Mouse (Mus musculus) heart, adult 11 months (tissue): ENCODE data around the gene Plxdc1.

ENCODE experiments used
- DNase-seq: peaks from one replicate; pipeline ENCODE4 v3.0.0; 2022

Gene Plxdc1

GRCm38 (mm10) chr11:97985727-97986677 is at the start of gene Plxdc1:
TSS of gene Plxdc1 (minus strand) at chr11:97986444.
- DNase-seq = peak; percentile 95

GRCm38 (mm10) chr11:98035977-98036377 is 49.7 kb upstream of the Plxdc1 start:
- peak; percentile 95 for DNase-seq

- DNase-seq = no peak
Measured at GRCm38 (mm10) chr11:98034840-98035239, 48.6 kb upstream of the Plxdc1 start.

DNA sequence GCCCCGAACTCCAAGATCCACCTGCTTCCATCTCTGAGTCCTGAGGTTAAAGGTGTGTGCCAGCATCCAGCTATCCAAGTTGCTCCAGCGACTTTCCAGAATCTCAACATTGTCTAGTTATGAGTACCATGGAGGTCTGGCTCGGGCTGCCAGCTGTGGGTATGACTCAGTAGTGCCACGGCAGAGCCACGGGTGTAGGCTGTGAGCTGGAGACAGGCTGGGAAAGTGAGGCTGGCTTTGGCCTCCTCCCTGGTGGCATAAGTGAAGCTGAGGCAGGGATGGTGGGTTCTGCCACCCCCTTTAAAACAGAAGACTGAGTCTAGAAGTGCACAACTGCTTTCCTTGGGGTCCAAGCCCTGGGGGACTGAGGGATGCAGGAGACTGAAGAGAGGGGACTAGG is 47.8 kb upstream of the Plxdc1 start:
- DNase-seq = no peak

DNA sequence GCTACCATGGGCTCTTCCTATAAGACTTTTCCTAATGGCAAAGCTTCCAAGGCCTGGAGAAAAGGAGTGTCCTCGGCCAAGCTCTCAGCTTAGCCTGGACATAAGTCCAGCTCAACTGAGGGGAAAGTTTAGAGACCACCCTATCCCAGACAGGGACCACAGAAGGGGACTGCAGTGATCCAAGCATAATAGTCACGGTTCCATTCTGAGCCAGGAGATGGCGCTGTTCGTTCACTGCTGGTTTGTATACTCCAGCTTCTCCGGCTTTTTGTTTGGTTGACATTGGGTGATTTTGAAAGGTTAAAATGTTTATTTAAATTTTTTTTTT is 45.2 kb upstream of the Plxdc1 start:
- no peak for DNase-seq

GRCm38 (mm10) chr11:98030701-98031442 is 44.6 kb upstream of the Plxdc1 start:
- no peak for DNase-seq

GRCm38 (mm10) chr11:98027785-98028184 is 41.5 kb upstream of the Plxdc1 start:
- no peak for DNase-seq

GRCm38 (mm10) chr11:98027297-98027688 is 41.0 kb upstream of the Plxdc1 start:
- DNase-seq = no peak

GRCm38 (mm10) chr11:98026570-98027296 is 40.5 kb upstream of the Plxdc1 start, which contains the start of gene Rpl19:
TSS of gene Rpl19 (plus strand) at chr11:98026710.
- DNase-seq = peak; percentile 99

- no peak for DNase-seq
Measured at GRCm38 (mm10) chr11:98026248-98026569, 40.0 kb upstream of the Plxdc1 start.

DNA sequence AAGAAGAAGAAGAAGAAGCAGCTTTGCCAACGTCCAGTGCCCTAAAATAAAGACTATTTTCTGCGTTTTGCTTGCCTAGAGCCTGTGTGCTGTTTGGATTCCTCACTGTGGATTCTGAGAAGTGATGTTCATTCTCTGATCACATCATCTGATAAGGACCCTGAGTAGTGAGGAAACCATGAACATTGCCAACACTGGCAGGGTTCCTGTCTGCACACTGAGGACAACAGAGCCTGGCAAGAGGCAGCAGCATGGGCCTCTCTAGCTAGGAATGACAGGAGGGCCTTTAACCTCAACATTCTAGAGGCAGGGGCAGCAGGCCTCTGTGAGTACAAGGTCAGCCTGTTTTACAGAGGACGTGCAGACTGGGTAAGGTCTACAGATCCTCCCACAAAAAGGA is 38.3 kb upstream of the Plxdc1 start:
- DNase-seq = no peak

DNA sequence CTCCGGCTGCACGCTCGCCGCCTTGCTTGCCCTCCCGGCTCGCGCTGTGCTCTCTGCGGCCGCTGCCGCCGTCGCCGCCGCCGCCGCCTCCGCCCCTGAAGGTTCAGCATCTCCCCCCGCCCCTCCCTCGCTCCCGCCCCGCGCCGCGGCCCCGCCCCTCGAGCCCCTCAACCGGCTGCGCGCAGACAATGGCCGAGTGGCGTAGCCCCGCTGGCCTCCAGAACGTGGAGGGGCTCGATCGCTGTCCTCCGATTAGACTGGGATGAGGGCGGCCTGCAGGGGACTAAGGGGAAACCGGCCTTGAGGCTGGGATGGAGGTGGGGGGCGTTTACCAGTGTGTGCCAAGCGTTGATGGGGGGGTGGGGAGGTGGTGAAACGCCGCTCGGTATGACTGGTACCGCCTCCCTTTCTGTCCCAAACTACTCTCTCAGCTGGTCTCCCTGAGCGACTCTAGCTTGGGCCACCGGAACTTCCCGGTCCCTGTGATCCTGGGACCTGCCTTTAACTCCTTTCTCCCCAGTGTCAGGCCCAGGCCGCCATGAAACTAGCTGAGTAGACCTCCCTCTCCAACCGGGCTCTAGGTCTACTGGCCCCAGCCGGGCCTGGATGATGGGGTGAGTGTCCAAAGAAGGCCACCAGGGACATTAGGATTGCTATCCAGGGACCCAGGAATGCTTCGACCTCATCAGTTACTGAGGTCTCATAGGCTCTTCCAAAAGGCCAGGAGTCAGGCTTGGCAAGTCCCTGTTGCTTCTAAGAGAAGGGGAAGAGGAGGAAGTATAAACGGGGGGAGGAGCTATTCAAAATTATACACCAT is 36.5 kb upstream of the Plxdc1 start, which contains the start of gene Cacnb1:
Gene Cacnb1, minus strand, starts transcription at position 480 of the 817 bp plus-strand sequence.
- DNase-seq = peak; percentile 98

- no peak for DNase-seq
Measured at GRCm38 (mm10) chr11:98022253-98022554, 36.0 kb upstream of the Plxdc1 start.

DNA sequence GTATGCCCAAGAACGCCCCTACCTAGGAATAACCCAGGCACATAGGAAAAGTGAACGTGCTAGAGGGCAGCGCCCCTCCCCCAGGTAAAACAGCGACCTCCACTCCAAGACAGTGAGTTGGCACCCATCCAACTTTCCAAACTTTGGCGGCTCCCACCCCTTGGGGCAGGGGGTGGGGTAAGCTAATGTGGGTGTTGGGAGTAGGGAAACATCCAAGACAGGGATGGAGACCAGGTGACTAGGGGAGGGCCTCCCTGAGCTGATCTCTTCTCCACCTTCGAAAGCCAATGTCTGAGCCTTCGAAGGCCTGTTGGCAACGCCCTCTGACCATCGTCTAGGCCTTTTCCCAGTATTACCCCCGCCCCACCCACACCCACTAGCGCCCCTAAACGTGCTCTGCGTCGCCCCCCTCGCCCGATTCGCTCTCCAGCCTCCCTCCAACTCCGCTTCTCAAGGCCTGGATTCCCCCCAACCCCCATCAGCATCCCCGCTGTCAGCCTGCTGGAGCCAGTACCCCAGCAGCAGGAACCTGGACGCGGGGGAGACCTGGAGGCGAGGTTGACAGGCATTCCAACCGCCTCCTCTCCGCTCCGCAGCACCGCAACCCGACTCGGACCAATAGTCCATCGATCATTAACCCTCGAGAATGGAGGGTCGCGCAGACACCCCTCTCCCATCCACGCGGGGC is 35.5 kb upstream of the Plxdc1 start:
- peak; percentile 95 for DNase-seq

GRCm38 (mm10) chr11:98021118-98021517 is 34.9 kb upstream of the Plxdc1 start:
- DNase-seq = no peak

GRCm38 (mm10) chr11:98020710-98021109 is 34.5 kb upstream of the Plxdc1 start:
- no peak for DNase-seq

DNA sequence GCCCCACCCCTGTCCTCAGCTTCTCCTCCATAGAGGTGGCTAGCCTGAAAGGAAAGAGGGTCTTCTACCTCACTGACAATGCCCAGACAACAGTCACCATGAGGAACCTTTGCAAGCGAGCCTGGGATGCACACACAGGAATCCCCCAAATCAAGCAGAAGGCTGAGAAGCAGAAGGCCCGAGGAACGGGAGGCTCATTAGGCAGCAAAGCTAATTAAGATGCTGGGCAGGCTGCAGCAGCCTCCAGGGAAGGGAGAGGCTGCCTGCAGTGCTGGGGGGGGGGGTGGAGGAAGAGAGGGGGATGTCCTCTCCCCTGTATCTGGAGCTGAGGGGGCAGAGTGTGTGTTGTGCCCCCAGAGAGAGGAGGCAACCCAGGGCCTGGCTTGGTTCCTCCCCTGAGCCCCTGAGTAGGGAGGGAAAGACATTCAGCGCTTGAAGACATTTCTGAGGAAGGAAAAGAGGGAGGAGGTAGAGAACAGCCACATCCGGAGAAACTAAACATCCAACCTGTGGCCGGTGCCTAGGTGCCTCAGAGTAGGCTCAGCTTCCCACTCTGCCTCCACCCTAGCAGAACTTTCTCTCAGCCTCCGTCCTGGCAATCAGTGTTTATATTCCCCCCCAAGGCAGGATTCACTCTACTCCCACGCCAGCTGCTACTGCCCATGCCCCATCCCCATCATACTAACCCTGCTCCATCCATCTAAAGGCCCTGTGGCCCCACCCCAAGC is 33.8 kb upstream of the Plxdc1 start:
- no peak for DNase-seq

DNA sequence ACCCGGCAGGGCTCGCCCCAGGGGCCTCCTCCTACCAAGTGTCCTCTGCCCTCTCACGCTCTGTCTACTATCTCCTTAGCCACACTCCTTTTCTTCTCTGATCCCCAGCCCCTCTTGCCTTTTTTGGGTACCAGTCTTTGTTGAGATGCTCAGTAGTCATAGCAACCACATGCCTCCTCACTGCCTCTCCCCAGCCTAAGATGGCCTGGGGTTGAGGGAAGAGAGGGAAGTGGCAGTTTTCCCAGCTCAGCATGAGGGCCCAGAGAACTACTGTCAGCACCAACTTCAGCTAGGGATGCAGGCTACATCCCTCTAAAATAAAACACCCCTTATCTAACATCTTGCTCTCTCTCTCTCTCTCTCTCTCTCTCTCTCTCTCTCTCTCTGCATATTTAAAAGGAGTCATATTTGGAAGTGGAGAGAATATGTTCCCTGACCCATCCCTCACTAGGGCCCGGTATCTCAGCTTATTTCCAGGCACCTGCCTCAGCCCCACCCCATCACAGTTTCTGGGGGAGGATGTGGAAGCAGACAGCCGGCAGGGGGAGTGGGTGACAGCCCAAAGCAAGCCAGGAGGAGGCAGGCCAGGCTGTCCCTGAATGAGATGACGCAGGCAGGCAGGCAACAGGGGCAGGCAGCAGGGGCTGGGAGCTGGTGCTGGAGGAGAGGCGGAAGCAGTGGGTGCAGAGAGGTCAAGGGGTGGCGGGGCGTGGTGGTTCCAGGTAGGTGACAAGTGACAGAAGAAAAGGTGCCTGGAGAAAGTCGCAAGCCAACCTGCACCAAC is 32.8 kb upstream of the Plxdc1 start:
- peak; percentile 92 for DNase-seq

- DNase-seq = no peak
Measured at GRCm38 (mm10) chr11:98018222-98018621, 32.0 kb upstream of the Plxdc1 start.

DNA sequence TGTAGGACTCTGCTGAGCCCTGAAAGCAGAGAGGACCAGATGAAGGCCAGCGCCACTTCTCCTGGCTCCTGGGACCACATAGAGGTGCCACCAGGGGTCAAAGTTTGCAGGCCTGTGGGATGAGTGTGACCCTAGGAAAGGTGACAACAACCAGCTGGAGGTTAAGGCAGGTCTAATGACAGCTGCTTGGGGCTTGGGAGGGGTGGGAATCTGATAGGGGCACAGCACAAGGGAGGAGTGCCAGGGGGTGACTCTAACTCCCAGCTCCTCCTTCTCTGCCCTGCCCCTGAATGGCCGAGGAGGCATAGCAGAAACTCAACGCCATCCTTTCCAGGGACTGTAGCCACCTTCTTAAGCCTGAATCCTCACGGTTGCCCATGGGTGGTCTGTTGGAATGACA is 30.6 kb upstream of the Plxdc1 start:
- no peak for DNase-seq

- DNase-seq = no peak
Measured at GRCm38 (mm10) chr11:98016177-98016576, 29.9 kb upstream of the Plxdc1 start.
